Mouse (Mus musculus) forebrain, embryonic 16.5 days (tissue): Measurements from ENCODE around the gene Lsamp. TPM values are rescaled to one million over a fixed set of nuclear protein-coding genes. Genes with fewer than 3 reads are reported as not detected.
"Not testable (repeated sequence)": the region's sequence is repeated elsewhere in the genome, so short reads cannot be mapped to it uniquely, and the experiment has no call there.

ENCODE experiments used
- ATAC-seq: fragments of 200-750 bp; cut with Nextera tagmentation; 2 replicates; pipeline ENCODE4 v1.8.0; 2017; ENCODE audit warnings: mild to moderate bottlenecking, moderate library complexity
- H3K27ac ChIP-seq: fragments of 300-500 bp; sonication (generic); 2 replicates; pipeline ENCODE4 v1.5.1; 2014; ENCODE audit warnings: low read length, control low read depth
- H3K27me3 ChIP-seq: fragments of 300-500 bp; sonication (generic); replicated peaks from 2 replicates; pipeline ENCODE4 v1.6.1; 2014; ENCODE audit warnings: low read length; ENCODE audit not compliant: control insufficient read depth, insufficient read depth
- H3K36me3 ChIP-seq: fragments of 300-500 bp; sonication (generic); 2 replicates; pipeline ENCODE4 v1.6.1; 2014; ENCODE audit not compliant: control insufficient read depth, insufficient read depth
- H3K4me1 ChIP-seq: fragments of 300-500 bp; sonication (generic); replicated peaks from 2 replicates; pipeline ENCODE4 v1.6.1; 2014; ENCODE audit warnings: low read length; ENCODE audit not compliant: control insufficient read depth, insufficient read depth
- H3K4me2 ChIP-seq: fragments of 300-500 bp; sonication (generic); 2 replicates; pipeline ENCODE4 v1.6.1; 2014; ENCODE audit warnings: mild to moderate bottlenecking, low read length, control low read depth
- H3K4me3 ChIP-seq: fragments of 300-500 bp; sonication (generic); replicated peaks from 2 replicates; pipeline ENCODE4 v1.5.1; 2014; ENCODE audit warnings: mild to moderate bottlenecking, low read length, control low read depth
- H3K9ac ChIP-seq: fragments of 300-500 bp; sonication (generic); replicated peaks from 2 replicates; pipeline ENCODE4 v1.6.1; 2014; ENCODE audit warnings: low read depth, low read length, control low read depth
- H3K9me3 ChIP-seq: fragments of 300-500 bp; sonication (generic); 2 replicates; pipeline ENCODE4 v1.6.1; 2016; ENCODE audit warnings: low read length; ENCODE audit not compliant: control insufficient read depth
- WGBS: fragments of 180-500 bp; shearing (Covaris S2); extraction: QIAGEN DNeasy Blood & Tissue Kit; methylation state at CpG from one replicate; pipeline ENCODE4 v1.1.7; 2014; 5-methylcytosine and 5-hydroxymethylcytosine counted together
- polyA plus RNA-seq: library from polyadenylated mRNA; unstranded; fragments of >200 nt; fragmentation: Nextera tagmentation; extraction: Ambion mirVana; gene quantifications from 2 replicates; pipeline ENCODE4 v1.2.1, GENCODE M21; 2015

Gene Lsamp
- polyA plus RNA-seq, 1 experiment from 2014 or later = 68.1 TPM

- H3K27ac ChIP-seq = no peak overlapping the region
- no peak for ATAC-seq
- 69% methylated on average over 2 of the region's 2 CpGs for WGBS
Measured at GRCm38 (mm10) chr16:41969215-41969614, 1985.1 kb downstream of the Lsamp start.

DNA sequence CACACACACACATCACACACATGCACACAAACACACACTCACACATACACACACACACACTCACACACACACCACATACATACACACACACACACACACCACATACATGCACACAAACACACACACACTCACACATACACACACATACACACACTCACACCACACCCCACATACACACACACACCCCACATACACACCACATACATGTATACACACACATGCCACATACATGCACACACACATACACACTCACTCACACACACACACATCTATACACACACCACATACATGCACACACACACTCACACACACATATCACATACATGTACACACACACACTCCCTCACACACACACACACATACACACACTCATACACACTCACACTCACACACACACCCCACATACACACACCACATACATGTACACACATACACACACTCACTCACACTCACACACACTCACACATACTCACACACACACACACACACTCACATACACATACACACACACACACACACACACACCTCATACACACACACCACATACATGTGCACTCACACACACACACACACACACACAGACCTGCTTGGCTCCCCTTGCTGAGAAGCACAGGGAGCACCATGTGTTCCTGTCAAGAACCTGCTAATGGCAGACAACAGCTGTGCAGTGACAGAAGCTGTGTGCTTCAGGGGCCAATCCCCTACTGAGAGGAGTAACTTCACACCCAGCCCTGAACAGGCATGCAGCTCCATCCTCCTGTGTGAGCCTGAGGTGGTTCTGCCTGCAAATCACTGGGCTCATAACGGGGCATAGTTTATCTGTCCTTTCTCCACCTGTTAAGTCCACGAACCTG, 1990.9 kb downstream of the Lsamp start:
- Histone ChIP-seq H3K27me3 (no peaks in the 10 kb centered on the region), H3K9me3 (no peaks in the 10 kb centered on the region), H3K4me3 (no peak overlapping the region), H3K4me1 (no peaks in the 10 kb centered on the region), H3K36me3 (no peaks in the 10 kb centered on the region), H3K4me2 (no peak overlapping the region), H3K27ac (no peak overlapping the region), H3K9ac (no peak overlapping the region)
- ATAC-seq = peak; percentile 71
- 71% methylated on average over 2 of the region's 2 CpGs for WGBS

More at GRCm38 (mm10) chr16:41969215-41969614, 1985.1 kb downstream of the Lsamp start:
- H3K9me3 ChIP-seq = no peaks in the 10 kb centered on the region
- no peak overlapping the region for H3K4me3 ChIP-seq
- H3K4me2 ChIP-seq = no peak overlapping the region
- no peaks in the 10 kb centered on the region for H3K36me3 ChIP-seq
- H3K27me3 ChIP-seq = no peaks in the 10 kb centered on the region
- H3K9ac ChIP-seq = no peak overlapping the region
- H3K4me1 ChIP-seq = no peaks in the 10 kb centered on the region; the same call in 1 of the 2 replicates

DNA sequence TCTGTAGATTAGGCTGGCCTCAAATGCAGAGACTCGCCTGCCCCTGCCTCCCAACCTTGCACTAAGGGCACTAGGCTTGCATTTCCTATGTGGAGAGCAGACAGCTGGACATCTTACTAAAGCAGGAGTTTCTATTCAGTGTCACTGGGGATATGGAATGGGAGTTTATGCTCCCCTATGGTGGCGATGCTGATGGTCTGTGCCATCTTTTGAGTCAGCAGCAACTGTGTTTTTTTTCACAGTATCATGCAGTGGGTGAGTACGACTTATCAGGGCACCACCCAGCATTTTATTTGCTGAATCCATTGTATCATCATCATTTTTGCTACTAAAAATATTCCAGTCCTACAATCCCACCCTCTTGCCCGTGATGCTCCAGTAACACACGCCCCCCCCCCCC, 1992.7 kb downstream of the Lsamp start:
- no peak for ATAC-seq
- WGBS = 74% methylated on average over 4 of the region's 5 CpGs
- H3K9me3 ChIP-seq = no peaks in the 10 kb centered on the region
- H3K4me2 ChIP-seq = no peak overlapping the region
- no peak overlapping the region for H3K27ac ChIP-seq
- H3K27me3 ChIP-seq = no peaks in the 10 kb centered on the region
- H3K4me1 ChIP-seq = no peaks in the 10 kb centered on the region
- H3K9ac ChIP-seq = no peak overlapping the region
- H3K4me3 ChIP-seq = no peak overlapping the region
- H3K36me3 ChIP-seq = no peaks in the 10 kb centered on the region

DNA sequence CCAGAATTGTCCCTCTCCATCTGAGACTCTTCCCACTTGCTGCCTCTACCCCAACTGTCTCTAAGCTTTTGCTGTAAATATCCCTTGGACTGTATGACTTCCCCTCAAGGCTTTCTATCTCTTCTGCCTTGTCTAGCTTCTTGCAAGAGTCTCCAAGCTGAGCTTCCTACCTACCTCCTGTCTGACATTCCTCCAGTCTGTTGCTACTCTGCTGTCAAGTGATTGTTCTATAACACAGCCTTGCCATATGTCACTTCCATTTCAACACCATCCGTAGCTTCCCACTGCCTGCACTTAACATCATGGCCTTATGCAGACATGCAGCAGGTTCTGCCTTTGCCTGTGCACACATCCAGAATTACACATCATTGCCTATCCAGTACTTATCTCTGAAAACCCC, 2012.8 kb downstream of the Lsamp start:
- Histone ChIP-seq H3K9ac (no peak overlapping the region), H3K4me3 (no peak overlapping the region), H3K36me3 (no peaks in the 10 kb centered on the region), H3K4me1 (no peaks in the 10 kb centered on the region), H3K27ac (no peak overlapping the region), H3K4me2 (no peak overlapping the region), H3K9me3 (no peaks in the 10 kb centered on the region), H3K27me3 (no peaks in the 10 kb centered on the region)
- no peak for ATAC-seq
- 61% methylated on average over 1 of the region's 1 CpGs for WGBS

- no peak overlapping the region for H3K4me3 ChIP-seq
- H3K27ac ChIP-seq = no peak overlapping the region
- WGBS = 95% methylated on average over 5 of the region's 5 CpGs
- H3K4me2 ChIP-seq = no peak overlapping the region
- H3K9ac ChIP-seq = no peak overlapping the region
- no peak for ATAC-seq
- no peaks in the 10 kb centered on the region for H3K36me3 ChIP-seq
- no peaks in the 10 kb centered on the region for H3K27me3 ChIP-seq
- no peaks in the 10 kb centered on the region for H3K9me3 ChIP-seq
- no peaks in the 10 kb centered on the region for H3K4me1 ChIP-seq
Measured at GRCm38 (mm10) chr16:42002925-42003324, 2018.8 kb downstream of the Lsamp start.

GRCm38 (mm10) chr16:42003506-42003905, 2019.3 kb downstream of the Lsamp start:
- H3K9ac ChIP-seq, H3K27ac ChIP-seq, H3K4me3 ChIP-seq, H3K36me3 ChIP-seq, H3K4me2 ChIP-seq, H3K4me1 ChIP-seq, H3K27me3 ChIP-seq, H3K9me3 ChIP-seq, ATAC-seq: not testable (repeated sequence)
- WGBS = 93% methylated on average over 8 of the region's 11 CpGs

- 53% methylated on average over 1 of the region's 1 CpGs for WGBS
Measured at GRCm38 (mm10) chr16:42004166-42004565, 2020.0 kb downstream of the Lsamp start.

DNA sequence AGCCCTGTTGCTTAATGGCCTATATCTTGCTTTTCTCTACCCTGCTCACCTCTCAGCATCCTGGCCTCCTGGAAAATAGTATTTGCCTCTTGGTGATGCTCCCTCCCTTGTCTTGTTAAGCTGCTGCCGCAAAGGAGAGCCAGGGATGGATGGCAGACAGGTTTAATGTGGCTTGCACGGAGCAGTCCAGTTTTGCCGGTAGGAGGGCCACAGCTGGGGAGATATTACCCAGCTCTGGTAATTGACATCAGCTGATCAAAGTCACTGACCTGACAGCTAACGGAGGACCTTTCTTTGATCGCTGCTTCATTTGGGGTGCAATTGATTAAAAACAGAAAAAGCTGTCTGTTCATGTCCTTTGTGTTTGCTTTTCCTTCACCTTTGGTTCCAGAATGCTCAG, 2030.8 kb downstream of the Lsamp start:
- Histone ChIP-seq H3K4me1 (peaks cover 6% of the 10 kb centered on the region; the same call in 1 of the 2 replicates), H3K27ac (no peak overlapping the region), H3K9ac (no peak overlapping the region), H3K4me3 (no peak overlapping the region), H3K9me3 (no peaks in the 10 kb centered on the region), H3K27me3 (no peaks in the 10 kb centered on the region), H3K36me3 (no peaks in the 10 kb centered on the region), H3K4me2 (no peak overlapping the region)
- no peak for ATAC-seq
- 42% methylated on average over 5 of the region's 5 CpGs for WGBS

More at GRCm38 (mm10) chr16:42004166-42004565, 2020.0 kb downstream of the Lsamp start:
- H3K36me3 ChIP-seq = no peaks in the 10 kb centered on the region
- no peak overlapping the region for H3K27ac ChIP-seq
- H3K4me2 ChIP-seq = no peak overlapping the region
- peak; percentile 49; the same call in 1 of the 2 replicates for ATAC-seq
- H3K4me3 ChIP-seq = no peak overlapping the region
- no peaks in the 10 kb centered on the region for H3K27me3 ChIP-seq
- H3K9me3 ChIP-seq = no peaks in the 10 kb centered on the region
- H3K4me1 ChIP-seq = no peaks in the 10 kb centered on the region
- H3K9ac ChIP-seq = no peak overlapping the region

GRCm38 (mm10) chr16:42015443-42015842, 2031.3 kb downstream of the Lsamp start:
- WGBS = 52% methylated on average over 3 of the region's 3 CpGs
- Histone ChIP-seq H3K27ac (no peak overlapping the region), H3K36me3 (no peaks in the 10 kb centered on the region), H3K9ac (no peak overlapping the region), H3K4me2 (no peak overlapping the region), H3K4me1 (peaks cover 6% of the 10 kb centered on the region; the same call in 1 of the 2 replicates), H3K9me3 (no peaks in the 10 kb centered on the region), H3K27me3 (no peaks in the 10 kb centered on the region), H3K4me3 (no peak overlapping the region)
- peak; percentile 62 for ATAC-seq
